Mouse (Mus musculus) thymus, postnatal 10 days (tissue): ENCODE data around the gene Klhl3.

Experiments
- DNase-seq, 2 experiments: peaks; one replicate each; pipeline ENCODE4 v3.0.0; 2021; ENCODE audit warnings: low spot score in 2 of 2

Klhl3 gene

DNA sequence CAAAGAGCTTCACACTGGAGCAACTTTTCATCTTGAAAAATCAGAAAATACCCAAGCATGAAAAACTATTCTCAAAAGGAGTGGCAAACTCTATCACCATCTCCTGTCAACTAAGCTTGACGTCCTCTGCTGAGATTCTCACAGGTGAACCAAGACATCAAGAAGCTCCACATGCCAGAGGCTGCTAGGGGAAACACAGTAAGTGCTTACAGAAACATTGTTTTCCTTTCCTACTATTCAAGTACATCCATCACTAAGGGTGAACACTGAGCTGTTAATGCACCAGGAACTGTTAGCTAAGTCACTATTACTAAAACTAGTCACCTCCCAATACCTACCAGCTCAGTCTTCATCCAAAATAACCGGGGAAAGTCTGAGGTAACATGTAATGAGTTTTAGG lies 11.6 kb upstream of the Klhl3 start:
- no peak for DNase-seq

DNA sequence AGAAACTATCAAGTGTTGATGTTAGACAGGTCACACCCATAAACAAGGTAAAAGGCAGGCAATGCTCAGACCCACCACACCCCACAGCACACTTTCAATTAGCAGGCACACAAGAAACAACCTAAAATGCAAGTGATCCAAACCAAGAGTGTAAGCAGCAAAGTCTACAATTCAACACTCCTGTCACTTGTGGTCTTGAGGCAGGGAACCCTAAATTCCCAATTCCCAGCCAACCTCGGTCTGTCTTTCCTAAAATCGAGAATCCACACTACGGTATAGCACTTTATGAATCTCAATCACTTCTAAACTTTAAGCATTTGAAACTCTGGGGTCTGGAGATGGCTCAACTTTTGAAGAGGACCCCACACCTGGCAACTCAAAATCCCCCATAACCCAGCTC lies 10.9 kb upstream of the Klhl3 start:
- DNase-seq, result no peak

GRCm38 (mm10) chr13:58123381-58123780 lies 10.0 kb upstream of the Klhl3 start:
- DNase-seq, result no peak

DNA sequence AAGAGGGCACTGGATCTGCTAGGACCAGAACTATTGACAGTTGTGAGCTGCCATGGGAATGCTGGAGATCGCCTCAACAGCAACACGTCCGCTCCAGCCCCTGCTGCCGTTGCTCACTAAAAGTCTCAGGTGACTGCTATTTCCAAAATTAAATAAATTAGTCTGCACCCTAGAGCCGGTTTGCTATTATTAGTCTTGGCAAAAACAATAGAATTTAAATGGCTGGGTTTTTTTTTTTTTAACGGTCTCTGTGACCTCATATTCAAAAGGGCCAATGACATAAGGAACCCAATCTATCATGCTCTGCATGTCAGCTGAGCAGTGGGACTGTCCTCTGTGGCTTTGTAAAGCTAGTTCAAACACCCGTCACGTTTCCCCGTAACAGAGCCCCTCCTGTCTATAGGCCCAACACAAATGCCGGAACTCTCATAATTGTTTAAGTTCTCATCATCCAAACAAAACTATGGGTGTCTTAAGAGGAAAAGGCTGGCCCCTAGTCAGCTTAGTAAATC lies 9.4 kb upstream of the Klhl3 start:
- DNase-seq, result no peak

DNA sequence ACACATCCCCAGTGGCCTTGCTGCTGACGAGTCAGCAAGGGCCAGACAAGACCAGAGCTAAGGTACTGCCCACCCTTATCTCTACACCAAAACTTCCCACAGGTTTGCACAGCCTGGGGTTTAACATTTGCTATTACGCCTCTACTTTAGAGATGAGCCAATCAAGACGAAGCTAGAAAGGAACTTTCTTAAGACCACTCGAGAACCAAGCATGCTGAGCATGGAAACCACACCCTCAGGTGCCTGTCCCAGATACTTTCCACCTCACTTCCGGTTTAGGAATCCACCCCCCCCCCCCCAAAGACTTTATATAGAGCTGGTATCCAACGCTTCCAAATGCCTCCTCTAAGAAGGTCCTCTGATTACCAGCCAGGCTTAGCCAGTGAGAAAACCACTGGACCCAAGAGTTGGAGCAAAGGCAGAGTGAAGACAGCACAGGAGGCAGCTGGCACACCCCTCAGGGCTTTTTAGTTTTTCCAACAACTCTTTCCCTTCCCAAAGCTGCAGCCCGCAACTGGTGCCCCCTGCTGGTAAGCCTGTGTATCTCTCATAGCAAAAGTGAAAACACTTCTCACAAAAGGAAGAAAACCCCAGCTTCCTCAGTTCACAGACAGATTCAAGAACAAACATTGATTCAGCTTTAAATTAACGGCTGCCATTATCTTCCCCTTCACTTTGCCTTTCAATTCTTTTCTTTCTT lies 4.1 kb upstream of the Klhl3 start:
- peak; percentile 62 to 85 for DNase-seq

DNA sequence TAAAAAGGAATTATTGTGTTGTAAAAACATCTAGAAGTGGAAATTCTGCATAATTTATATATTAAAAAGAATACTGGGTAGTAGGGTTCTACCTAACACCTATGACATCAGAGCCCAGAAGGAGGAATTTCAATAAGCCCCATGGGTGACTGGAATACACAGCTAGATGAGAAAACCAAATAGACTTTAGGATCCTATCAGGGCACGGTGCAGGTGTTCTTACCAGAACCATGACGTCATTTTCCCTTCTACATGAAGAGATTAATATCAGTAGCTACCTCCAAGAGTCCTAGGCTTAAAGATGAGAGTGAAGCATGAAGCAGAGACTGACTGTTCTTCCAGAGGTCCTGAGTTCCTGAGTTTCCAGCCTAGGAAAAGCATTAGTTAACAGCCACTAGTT lies 3.4 kb upstream of the Klhl3 start:
- no peak for DNase-seq

GRCm38 (mm10) chr13:58115227-58115626 lies 1.8 kb upstream of the Klhl3 start:
- no peak for DNase-seq

DNA sequence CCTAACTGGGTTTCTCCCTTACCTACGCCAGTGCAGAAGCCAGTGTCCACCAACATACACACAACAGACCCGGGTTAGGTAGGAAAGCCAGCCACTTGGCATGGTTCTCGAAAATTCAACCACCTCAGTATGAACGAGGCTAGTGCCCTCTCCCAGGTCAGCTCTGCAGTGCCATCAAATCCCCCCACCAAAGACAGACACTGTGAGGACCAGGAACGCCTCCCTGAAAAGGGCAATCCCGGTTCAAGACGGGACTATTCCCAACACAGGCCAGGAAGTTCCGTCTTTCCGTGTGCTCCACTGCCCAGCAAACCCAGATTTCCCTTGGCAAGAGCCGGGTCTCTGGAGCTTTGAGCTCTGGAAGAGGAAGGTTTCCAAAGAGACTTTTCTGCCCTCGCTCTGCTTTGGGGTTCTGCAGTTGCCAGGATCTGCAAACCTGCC lies 771 bp downstream of the Klhl3 start:
- no peak for DNase-seq

DNA sequence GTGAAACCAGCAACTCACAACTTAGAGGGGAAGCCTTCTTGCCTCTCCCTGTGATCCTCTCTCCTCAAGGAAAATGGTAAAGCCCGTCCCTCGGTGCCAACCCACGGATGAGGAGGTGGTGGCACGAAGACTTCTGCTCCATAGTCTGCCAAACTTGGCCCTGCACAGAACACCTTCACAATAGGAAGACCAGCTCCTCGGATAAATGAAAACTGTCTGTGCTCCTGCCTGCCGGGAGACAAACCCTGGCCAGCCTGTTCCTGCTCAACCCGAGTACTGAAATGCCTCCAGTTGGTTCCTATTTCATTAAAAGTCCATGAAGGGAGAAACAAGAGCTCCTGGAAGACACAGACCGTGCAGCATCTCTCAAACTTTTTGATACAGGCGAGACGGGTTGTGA lies 1.2 kb downstream of the Klhl3 start:
- DNase-seq, result no peak

DNA sequence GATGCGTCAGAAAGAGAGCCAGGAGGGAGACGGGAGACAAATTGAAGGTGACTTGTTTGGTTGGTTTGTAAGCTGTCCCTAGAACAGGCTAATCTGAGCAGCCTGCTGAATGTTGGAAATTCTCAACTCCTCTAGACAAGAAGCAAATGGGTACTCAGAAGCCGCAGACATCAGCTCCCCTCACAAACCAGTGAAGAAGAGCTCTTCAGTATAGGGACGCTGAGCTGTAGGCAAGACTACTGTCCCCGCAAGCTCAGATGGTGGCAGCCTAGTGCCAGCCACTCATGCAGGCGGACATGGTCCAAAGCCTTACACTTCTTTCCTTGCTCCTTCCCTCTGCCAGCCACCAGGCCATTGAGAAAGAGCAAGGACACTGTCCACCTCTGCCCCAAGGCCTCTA lies 2.1 kb downstream of the Klhl3 start:
- no peak for DNase-seq

- no peak for DNase-seq
These were observed 22.7 kb downstream of the Klhl3 start for GRCm38 (mm10) chr13:58090643-58091042.

DNA sequence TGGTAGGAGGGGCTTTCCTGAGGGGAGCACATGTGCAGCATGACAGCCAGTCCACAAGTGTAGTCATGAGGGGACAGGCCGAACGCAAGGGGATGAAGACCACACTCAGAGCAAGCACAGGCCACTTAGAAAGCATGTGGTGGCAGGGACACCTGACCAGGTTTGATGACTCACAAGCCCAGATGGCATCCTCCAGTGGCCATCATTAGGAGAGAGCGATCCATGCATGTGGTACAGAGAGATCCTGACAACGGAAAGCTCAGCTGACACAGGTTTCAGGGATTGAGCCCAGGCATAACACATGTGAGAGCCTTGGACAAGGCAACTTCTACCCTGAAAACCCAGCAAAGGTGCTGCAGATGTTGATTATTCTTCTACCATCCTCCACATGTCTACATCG lies 29.0 kb downstream of the Klhl3 start:
- DNase-seq, result no peak

DNA sequence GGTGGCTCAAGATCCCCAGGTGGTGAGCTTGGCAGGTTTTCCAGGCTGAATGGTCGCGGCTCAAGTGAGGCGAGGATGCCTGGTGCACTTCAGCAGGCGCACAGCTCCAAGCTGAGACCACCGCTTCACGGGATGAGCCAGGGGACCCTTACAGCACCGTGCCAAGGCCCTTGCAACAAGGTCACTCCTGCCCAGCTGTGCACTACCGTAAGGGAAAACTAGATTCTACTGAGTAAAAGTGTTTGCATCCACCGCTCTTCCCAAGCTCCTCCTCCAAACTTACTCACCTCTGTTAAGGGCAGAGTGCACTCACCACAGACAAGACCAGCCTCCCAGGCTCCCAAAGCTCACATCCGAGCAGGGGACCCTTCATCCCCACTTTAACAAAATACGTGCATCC lies 29.9 kb downstream of the Klhl3 start:
- DNase-seq, result no peak

GRCm38 (mm10) chr13:58083048-58083447 lies 30.3 kb downstream of the Klhl3 start:
- DNase-seq, result no peak

DNA sequence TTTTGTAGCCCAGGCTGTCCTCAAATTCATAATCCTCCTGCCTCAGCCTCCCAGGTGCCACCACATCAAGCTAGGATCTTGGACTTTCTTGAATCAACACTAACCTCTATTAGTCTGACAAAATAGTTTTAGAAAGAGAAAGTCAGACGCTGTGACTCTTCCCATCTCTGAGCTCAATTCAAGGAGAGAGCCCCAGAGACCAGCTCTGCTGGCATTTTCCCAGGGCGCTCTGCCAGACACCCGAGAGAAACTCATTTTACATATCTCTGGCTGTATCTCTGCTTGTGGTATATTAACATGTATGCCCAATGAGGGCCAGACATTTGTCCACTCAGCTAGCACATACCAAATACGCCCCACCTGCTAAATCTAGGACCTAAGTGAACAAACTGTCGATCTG lies 35.0 kb downstream of the Klhl3 start:
- DNase-seq, result no peak

DNA sequence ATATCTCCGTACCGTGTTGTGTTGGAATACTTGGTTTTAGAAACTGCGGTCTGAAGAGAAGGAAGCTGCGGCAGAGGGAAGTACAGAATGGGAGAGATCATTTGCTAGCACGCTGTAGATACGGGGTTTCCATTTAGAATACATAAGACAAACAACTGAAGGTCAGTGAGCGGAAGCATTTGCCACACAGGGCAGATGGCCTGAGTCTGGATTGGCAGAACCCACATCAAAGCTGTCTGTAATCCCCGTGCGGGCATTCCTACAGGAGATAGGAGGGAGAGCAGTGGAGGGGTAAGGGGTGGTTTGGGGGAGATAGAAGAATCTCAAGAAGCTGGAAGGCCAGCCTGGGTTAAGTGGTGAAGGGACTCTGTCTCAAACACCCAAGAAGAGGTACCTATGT lies 38.5 kb downstream of the Klhl3 start:
- DNase-seq, result no peak

DNA sequence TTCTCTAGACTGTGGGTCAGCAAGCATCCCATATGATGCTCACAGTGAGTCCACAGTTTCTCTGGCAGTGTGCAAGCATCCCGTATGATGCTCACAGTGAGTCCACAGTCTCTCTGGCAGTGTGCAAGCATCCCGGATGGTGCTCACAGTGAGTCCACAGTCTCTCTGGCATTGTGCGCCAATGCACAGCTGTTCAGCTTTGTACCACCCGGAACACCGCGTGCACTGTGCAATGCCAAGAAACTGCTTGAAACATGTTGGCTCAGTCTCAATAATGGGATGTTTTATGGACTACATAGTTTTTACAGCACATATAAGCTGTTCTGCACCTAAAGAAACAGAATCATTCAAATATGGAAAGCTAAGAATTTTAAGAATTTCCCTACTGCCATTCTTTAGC lies 38.9 kb downstream of the Klhl3 start:
- DNase-seq, result no peak

DNA sequence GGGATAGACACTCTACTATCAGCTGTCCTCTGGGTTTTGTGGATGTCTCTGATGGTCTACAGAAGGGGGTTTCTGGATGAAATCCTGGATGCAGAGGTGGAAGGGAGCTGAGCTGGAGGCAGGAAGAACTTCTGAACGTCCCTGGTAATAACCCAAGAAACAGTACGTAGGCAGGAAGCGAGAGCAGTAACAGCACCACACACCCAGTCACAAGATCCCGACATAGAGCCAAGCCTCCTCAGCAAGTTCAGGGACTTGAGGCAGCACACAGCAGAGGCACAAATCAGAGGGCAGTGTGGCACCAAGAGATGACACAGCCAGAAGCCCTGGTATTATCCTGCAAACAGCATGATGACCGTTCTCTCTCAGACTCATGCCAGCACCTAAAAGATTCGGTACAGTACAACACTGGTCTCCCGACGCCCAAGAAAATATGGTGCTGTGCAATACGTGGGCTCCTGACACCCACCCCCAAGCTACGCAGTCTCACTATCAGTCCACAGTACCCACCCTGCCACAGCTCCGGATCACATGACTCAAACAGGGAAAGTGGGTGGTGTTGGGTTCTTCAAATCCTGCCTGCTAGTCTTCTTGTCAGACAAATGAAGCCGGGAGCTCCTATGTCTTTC lies 40.0 kb downstream of the Klhl3 start:
- DNase-seq, result no peak

GRCm38 (mm10) chr13:58071209-58071608 lies 42.2 kb downstream of the Klhl3 start:
- DNase-seq, result no peak

GRCm38 (mm10) chr13:58070504-58070903 lies 42.9 kb downstream of the Klhl3 start:
- DNase-seq, result no peak

- DNase-seq, result no peak
These were observed 44.8 kb downstream of the Klhl3 start for GRCm38 (mm10) chr13:58068421-58069209.

GRCm38 (mm10) chr13:58067540-58068103 lies 45.8 kb downstream of the Klhl3 start:
- peak; percentile 51 to 59 for DNase-seq
